Mouse (Mus musculus): ENCODE data around the gene Serpini1. TPM values are rescaled to one million over a fixed set of nuclear protein-coding genes. Genes with fewer than 3 reads are reported as not detected.

The Serpini1 gene
- polyA plus RNA-seq, 1 experiment from 2014 or later: 139 TPM

- no peaks in the 10 kb centered on the region for H3K9me3 ChIP-seq (ENCODE audit: control insufficient read depth, low read length)
- H3K27me3 ChIP-seq (ENCODE audit: control insufficient read depth, insufficient read depth, low read length): no peaks in the 10 kb centered on the region
- H3K4me3 ChIP-seq (replicated peaks; ENCODE audit: low read depth, low read length): no peak overlapping the region
- no peak overlapping the region for H3K27ac ChIP-seq (replicated peaks; ENCODE audit: low read depth, low read length)
- DNase-seq (no peak), ATAC-seq (ENCODE audit: low FRiP score, low TSS enrichment) (no peak)
- 96% methylated on average over 1 of the region's 1 CpGs for WGBS
- H3K9ac ChIP-seq (replicated peaks; ENCODE audit: low read length): no peak overlapping the region
- H3K4me2 ChIP-seq (ENCODE audit: low read length): no peak overlapping the region
- no peaks in the 10 kb centered on the region for H3K4me1 ChIP-seq (ENCODE audit: control insufficient read depth, insufficient read depth, low read length)
- peaks cover 6% of the 10 kb centered on the region; the same call in 1 of the 2 replicates for H3K36me3 ChIP-seq (ENCODE audit: control insufficient read depth, insufficient read depth, low read length)
These were observed 13.1 kb upstream of the Serpini1 start for GRCm38 (mm10) chr3:75544287-75544686.

- Histone ChIP-seq H3K4me1 (ENCODE audit: control insufficient read depth, insufficient read depth, low read length) (peaks cover 8% of the 10 kb centered on the region), H3K9me3 (ENCODE audit: control insufficient read depth, low read length) (no peaks in the 10 kb centered on the region), H3K4me2 (ENCODE audit: low read length) (no peak overlapping the region), H3K27me3 (ENCODE audit: control insufficient read depth, insufficient read depth, low read length) (no peaks in the 10 kb centered on the region), H3K27ac (replicated peaks; ENCODE audit: low read depth, low read length) (no peak overlapping the region), H3K9ac (replicated peaks; ENCODE audit: low read length) (no peak overlapping the region), H3K4me3 (replicated peaks; ENCODE audit: low read depth, low read length) (no peak overlapping the region), H3K36me3 (ENCODE audit: control insufficient read depth, insufficient read depth, low read length) (no peaks in the 10 kb centered on the region)
- no peak for DNase-seq
- no peak for ATAC-seq (ENCODE audit: low FRiP score, low TSS enrichment)
These were observed 6.1 kb upstream of the Serpini1 start for GRCm38 (mm10) chr3:75551248-75551647.

DNA sequence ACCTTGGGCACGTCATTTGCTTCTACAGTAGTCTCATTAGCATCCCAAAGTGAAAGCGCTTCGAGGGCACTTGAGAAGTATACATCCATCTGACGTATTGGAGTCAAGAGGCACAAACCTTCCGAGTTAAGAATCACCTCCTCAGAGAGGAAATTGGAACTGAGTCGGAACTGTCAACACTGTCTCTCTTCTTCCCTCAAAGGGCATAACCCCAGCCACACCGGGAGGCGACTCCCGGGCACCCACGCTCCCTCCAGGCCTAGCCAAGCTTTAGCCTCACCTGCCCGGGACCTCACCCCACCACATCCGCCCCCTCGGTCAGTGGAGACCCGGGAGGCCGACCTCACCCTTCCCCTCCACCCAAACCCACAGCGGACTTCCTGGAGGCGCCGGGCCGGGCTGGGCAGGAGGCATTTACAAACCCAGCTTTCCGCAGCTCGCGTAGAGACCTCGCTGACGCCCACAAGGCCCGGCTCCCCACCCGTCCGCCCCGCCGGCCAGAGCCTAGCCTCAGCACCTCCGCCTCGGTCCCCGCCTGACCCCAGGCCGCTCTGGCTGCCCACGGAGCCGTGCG lies 1.1 kb upstream of the Serpini1 start:
- Histone ChIP-seq H3K36me3 (ENCODE audit: control insufficient read depth, insufficient read depth, low read length) (no peaks in the 10 kb centered on the region), H3K27ac (replicated peaks; ENCODE audit: low read depth, low read length) (peak overlapping the region; percentile 78), H3K9ac (replicated peaks; ENCODE audit: low read length) (peak overlapping the region; percentile 90), H3K27me3 (ENCODE audit: control insufficient read depth, insufficient read depth, low read length) (no peaks in the 10 kb centered on the region), H3K9me3 (ENCODE audit: control insufficient read depth, low read length) (no peaks in the 10 kb centered on the region), H3K4me1 (ENCODE audit: control insufficient read depth, insufficient read depth, low read length) (peaks cover 14% of the 10 kb centered on the region), H3K4me3 (replicated peaks; ENCODE audit: low read depth, low read length) (peak overlapping the region; percentile 89), H3K4me2 (ENCODE audit: low read length) (peak overlapping the region; percentile 78)
- DNase-seq (peak; percentile 38), ATAC-seq (ENCODE audit: low FRiP score, low TSS enrichment) (no peak)
- WGBS: under 1% methylated on average over 36 of the region's 36 CpGs

- Histone ChIP-seq H3K4me3 (replicated peaks; ENCODE audit: low read depth, low read length) (peak within 1 kb of the TSS; percentile 89), H3K4me2 (ENCODE audit: low read length) (peak within 1 kb of the TSS; percentile 78), H3K36me3 (ENCODE audit: control insufficient read depth, insufficient read depth, low read length) (no peaks in the 10 kb centered on the region), H3K9me3 (ENCODE audit: control insufficient read depth, low read length) (no peaks in the 10 kb centered on the region), H3K27ac (replicated peaks; ENCODE audit: low read depth, low read length) (peak within 1 kb of the TSS; percentile 83), H3K9ac (replicated peaks; ENCODE audit: low read length) (peak within 1 kb of the TSS; percentile 90), H3K4me1 (ENCODE audit: control insufficient read depth, insufficient read depth, low read length) (peaks cover 14% of the 10 kb centered on the region), H3K27me3 (ENCODE audit: control insufficient read depth, insufficient read depth, low read length) (no peaks in the 10 kb centered on the region)
- ATAC-seq (ENCODE audit: low FRiP score, low TSS enrichment) (peak; percentile 96), DNase-seq (peak; percentile 100)
- under 1% methylated on average over 35 of the region's 35 CpGs for WGBS
These were observed 554 bp upstream of the Serpini1 start, which contains the start of gene Pdcd10 for GRCm38 (mm10) chr3:75556695-75557291. Pdcd10 (minus strand) TSS chr3:75556856.

DNA sequence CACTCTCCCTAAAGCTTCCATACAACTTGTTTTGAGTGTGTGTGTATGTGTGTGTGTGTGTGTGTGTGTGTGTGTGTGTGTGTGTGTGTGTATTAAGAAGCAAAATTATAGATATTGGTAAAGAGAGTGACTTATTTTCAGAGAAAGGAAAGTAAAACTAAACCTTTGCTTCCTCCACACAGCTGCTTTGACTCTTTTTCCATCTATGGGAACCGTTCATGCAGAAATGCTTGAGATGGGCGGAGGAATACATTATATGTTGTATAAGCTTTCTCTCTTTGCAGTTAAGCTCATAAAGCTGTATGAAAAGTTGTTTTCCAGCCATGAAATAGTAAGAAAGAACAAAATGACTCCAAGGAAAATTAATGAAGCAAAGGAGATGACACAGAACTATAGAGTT lies 16.7 kb downstream of the Serpini1 start:
- Histone ChIP-seq H3K4me3 (replicated peaks; ENCODE audit: low read depth, low read length) (no peak overlapping the region), H3K36me3 (ENCODE audit: control insufficient read depth, insufficient read depth, low read length) (no peaks in the 10 kb centered on the region), H3K4me1 (ENCODE audit: control insufficient read depth, insufficient read depth, low read length) (no peaks in the 10 kb centered on the region), H3K4me2 (ENCODE audit: low read length) (no peak overlapping the region), H3K27me3 (ENCODE audit: control insufficient read depth, insufficient read depth, low read length) (no peaks in the 10 kb centered on the region), H3K27ac (replicated peaks; ENCODE audit: low read depth, low read length) (no peak overlapping the region), H3K9ac (replicated peaks; ENCODE audit: low read length) (no peak overlapping the region), H3K9me3 (ENCODE audit: control insufficient read depth, low read length) (no peaks in the 10 kb centered on the region)
- no peak for ATAC-seq (ENCODE audit: low FRiP score, low TSS enrichment)
- DNase-seq: no peak
- 64% methylated on average over 2 of the region's 2 CpGs for WGBS

DNA sequence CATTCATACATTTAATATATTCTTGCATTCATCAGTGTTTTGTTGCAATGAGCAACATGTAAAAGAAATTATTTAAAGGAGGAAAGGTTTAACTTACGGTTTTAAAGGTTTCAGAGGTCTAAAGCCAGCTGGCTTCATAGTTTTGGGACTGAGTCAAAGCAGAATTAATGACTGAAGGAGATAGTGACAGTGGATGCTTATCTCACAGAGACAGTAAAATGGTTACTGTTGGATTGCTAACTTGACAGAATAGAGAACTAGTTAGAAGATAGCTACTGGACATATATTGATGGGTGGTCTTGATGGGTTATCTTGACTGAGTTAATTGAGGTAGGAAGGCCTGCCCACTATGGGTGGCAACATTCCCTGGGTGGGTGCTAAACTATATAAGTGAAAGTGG lies 18.2 kb downstream of the Serpini1 start:
- no peaks in the 10 kb centered on the region for H3K36me3 ChIP-seq (ENCODE audit: control insufficient read depth, insufficient read depth, low read length)
- H3K9me3 ChIP-seq (ENCODE audit: control insufficient read depth, low read length): no peaks in the 10 kb centered on the region
- 87% methylated on average over 1 of the region's 1 CpGs for whole genome bisulfite sequencing
- no peak overlapping the region for H3K4me3 ChIP-seq (replicated peaks; ENCODE audit: low read depth, low read length)
- H3K4me1 ChIP-seq (ENCODE audit: control insufficient read depth, insufficient read depth, low read length): no peaks in the 10 kb centered on the region
- DNase-seq (no peak), ATAC-seq (ENCODE audit: low FRiP score, low TSS enrichment) (no peak)
- H3K4me2 ChIP-seq (ENCODE audit: low read length): no peak overlapping the region
- H3K9ac ChIP-seq (replicated peaks; ENCODE audit: low read length): no peak overlapping the region
- no peak overlapping the region for H3K27ac ChIP-seq (replicated peaks; ENCODE audit: low read depth, low read length)
- no peaks in the 10 kb centered on the region for H3K27me3 ChIP-seq (ENCODE audit: control insufficient read depth, insufficient read depth, low read length)

DNA sequence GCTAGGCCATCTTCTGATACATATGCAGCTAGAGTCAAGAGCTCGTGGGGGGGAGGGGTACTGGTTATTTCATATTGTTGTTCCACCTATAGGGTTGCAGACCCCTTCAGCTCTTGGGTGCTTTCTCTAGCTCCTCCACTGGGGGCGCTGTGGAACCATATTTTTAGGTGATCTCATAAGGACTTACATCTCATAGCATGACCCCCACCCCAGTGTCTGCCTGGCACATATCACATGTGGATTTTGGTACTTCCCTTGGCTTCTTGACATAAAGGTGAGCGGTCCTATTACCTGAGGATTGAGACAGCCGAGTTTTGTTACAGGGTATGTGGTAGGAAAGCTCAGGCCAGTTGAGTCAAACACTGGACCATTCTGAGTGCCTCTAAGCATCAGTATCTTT lies 22.0 kb downstream of the Serpini1 start:
- Histone ChIP-seq H3K27ac (replicated peaks; ENCODE audit: low read depth, low read length) (no peak overlapping the region), H3K4me2 (ENCODE audit: low read length) (no peak overlapping the region), H3K36me3 (ENCODE audit: control insufficient read depth, insufficient read depth, low read length) (no peaks in the 10 kb centered on the region), H3K4me3 (replicated peaks; ENCODE audit: low read depth, low read length) (no peak overlapping the region), H3K27me3 (ENCODE audit: control insufficient read depth, insufficient read depth, low read length) (no peaks in the 10 kb centered on the region), H3K9ac (replicated peaks; ENCODE audit: low read length) (no peak overlapping the region), H3K4me1 (ENCODE audit: control insufficient read depth, insufficient read depth, low read length) (no peaks in the 10 kb centered on the region), H3K9me3 (ENCODE audit: control insufficient read depth, low read length) (no peaks in the 10 kb centered on the region)
- 57% methylated on average over 4 of the region's 4 CpGs for WGBS
- ATAC-seq (ENCODE audit: low FRiP score, low TSS enrichment) (0 out of 2 replicates have a peak, but pooled peaks have one; percentile 27), DNase-seq (peak; percentile 13)

- H3K4me3 ChIP-seq (replicated peaks; ENCODE audit: low read depth, low read length): no peak overlapping the region
- H3K27ac ChIP-seq (replicated peaks; ENCODE audit: low read depth, low read length): no peak overlapping the region
- ATAC-seq (ENCODE audit: low FRiP score, low TSS enrichment) (no peak), DNase-seq (no peak)
- H3K36me3 ChIP-seq (ENCODE audit: control insufficient read depth, insufficient read depth, low read length): no peaks in the 10 kb centered on the region
- H3K4me2 ChIP-seq (ENCODE audit: low read length): no peak overlapping the region
- no peak overlapping the region for H3K9ac ChIP-seq (replicated peaks; ENCODE audit: low read length)
- WGBS: 96% methylated on average over 3 of the region's 3 CpGs
- H3K27me3 ChIP-seq (ENCODE audit: control insufficient read depth, insufficient read depth, low read length): no peaks in the 10 kb centered on the region
- no peaks in the 10 kb centered on the region for H3K9me3 ChIP-seq (ENCODE audit: control insufficient read depth, low read length)
- H3K4me1 ChIP-seq (ENCODE audit: control insufficient read depth, insufficient read depth, low read length): no peaks in the 10 kb centered on the region
These were observed 25.9 kb downstream of the Serpini1 start for GRCm38 (mm10) chr3:75583293-75583692.

DNA sequence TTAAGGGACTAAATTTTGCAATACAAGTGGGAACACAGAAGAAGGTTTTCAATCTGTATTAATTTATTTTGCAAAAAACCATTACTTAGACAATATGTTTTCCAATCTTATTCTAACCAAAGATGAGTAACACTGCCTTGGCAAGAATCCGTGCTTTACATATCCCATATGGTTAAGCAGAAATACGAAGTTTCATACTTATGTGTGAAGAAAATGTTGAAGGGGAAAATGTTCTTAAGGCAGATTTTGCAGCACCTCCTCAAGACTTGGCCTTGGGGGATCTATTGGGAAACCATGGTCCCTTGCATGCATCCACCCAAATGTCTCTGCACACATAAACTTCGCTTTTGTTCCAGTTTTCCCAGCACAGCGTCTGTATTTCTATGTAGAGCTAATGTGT lies 27.6 kb downstream of the Serpini1 start:
- Histone ChIP-seq H3K27me3 (ENCODE audit: control insufficient read depth, insufficient read depth, low read length) (no peaks in the 10 kb centered on the region), H3K27ac (replicated peaks; ENCODE audit: low read depth, low read length) (no peak overlapping the region), H3K9me3 (ENCODE audit: control insufficient read depth, low read length) (no peaks in the 10 kb centered on the region), H3K4me1 (ENCODE audit: control insufficient read depth, insufficient read depth, low read length) (no peaks in the 10 kb centered on the region), H3K36me3 (ENCODE audit: control insufficient read depth, insufficient read depth, low read length) (no peaks in the 10 kb centered on the region), H3K4me3 (replicated peaks; ENCODE audit: low read depth, low read length) (no peak overlapping the region), H3K9ac (replicated peaks; ENCODE audit: low read length) (no peak overlapping the region), H3K4me2 (ENCODE audit: low read length) (no peak overlapping the region)
- 93% methylated on average over 4 of the region's 4 CpGs for WGBS
- no peak for ATAC-seq (ENCODE audit: low FRiP score, low TSS enrichment)
- DNase-seq: no peak
